Comparison of ENCODE assay signal across 26 mouse cellular contexts in the genomic region with DNA sequence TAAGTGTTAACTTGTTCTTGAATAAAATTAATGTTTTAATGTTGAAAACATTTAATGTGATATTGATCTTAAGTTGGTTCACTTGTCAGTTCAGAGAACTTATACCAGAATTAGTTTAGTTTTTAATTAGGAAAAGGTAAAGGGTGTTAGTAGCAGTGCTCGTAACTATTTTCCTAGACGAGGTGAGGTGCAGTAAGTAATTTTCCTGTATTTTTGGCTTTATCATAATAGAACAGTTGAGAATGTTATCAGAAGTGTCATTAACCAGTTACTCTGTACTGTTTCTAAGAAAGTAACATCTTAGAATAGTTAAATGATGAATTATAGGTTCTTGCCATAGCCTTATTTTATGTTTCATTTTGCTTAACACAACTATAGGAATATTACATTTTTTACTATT. TPM values are rescaled to one million over a fixed set of nuclear protein-coding genes. Genes with fewer than 3 reads are reported as not detected.
DNase-seq lines count a peak whose midpoint lies in the region; ATAC-seq and TF ChIP-seq lines count a peak whose summit lies in the region.
"Had no signal": no experiment of that assay in that cellular context is flagged by ENCODE, and none has a peak within 500 bp of the region (broad histone marks: within the 10 kb centered on the region; RNA-seq: fewer than 3 reads in every experiment).

No protein-coding gene starts in this region.

- H3K36me3 ChIP-seq in heart, adult 2 months (ENCODE audit: control insufficient read depth, insufficient read depth, low read length) = peaks cover 67% of the 10 kb centered on the region
- H3K36me3 ChIP-seq in kidney, embryonic 16.5 days (ENCODE audit: insufficient read depth, low read length) = no peaks in the 10 kb centered on the region; the same call in 1 of the 2 replicates
- no peaks in the 10 kb centered on the region; the same call in 1 of the 2 replicates for H3K36me3 ChIP-seq in kidney, adult 2 months (ENCODE audit: control insufficient read depth, insufficient read depth, low read length)
- peaks cover 3% of the 10 kb centered on the region for H3K36me3 ChIP-seq in liver, embryonic 16.5 days (ENCODE audit: control insufficient read depth, insufficient read depth)
- H3K36me3 ChIP-seq: hindbrain, embryonic 10.5 days; hindbrain, embryonic 15.5 days; neural tube, embryonic 12.5 days had no signal

- H3K4me1 ChIP-seq in heart, adult 2 months (ENCODE audit: control insufficient read depth, insufficient read depth, low read length) = peaks cover 36% of the 10 kb centered on the region
- peaks cover 58% of the 10 kb centered on the region for H3K4me1 ChIP-seq in kidney, embryonic 16.5 days (ENCODE audit: insufficient read depth, low read length)
- peaks cover 44% of the 10 kb centered on the region for H3K4me1 ChIP-seq in kidney, adult 2 months (ENCODE audit: control insufficient read depth, insufficient read depth, low read length)
- H3K4me1 ChIP-seq in liver, embryonic 16.5 days (ENCODE audit: control insufficient read depth, low read depth, low read length) = peaks cover 59% of the 10 kb centered on the region

- no peak for DNase-seq in heart, adult 2 months
- DNase-seq in heart, postnatal 36 days = no peak
- no peak for DNase-seq in kidney, adult 2 months
- DNase-seq in c-Kit-positive CD71-positive TER-119-negative erythroid progenitor cells, embryonic 14.5 days (ENCODE audit: low read depth) = peak; percentile 46
- DNase-seq in adrenal gland, adult 18-20 months (ENCODE audit: low spot score in 2 of 2) = no peak
- no peak for DNase-seq in urinary bladder, adult 18-20 months (ENCODE audit: low spot score in 2 of 2)
- DNase-seq: adrenal gland, adult 2 months; adrenal gland, postnatal 36 days; cerebellum, adult 2 months; gastrocnemius, postnatal 25 days; kidney, adult 11 months; layer of hippocampus, adult 9-11 months; lung, postnatal 36 days; right cerebral cortex, postnatal 4 days; thymus, adult 18-20 months; thymus, postnatal 36 days had no signal

- H3K4me3 ChIP-seq in heart, adult 2 months = no peak overlapping the region
- H3K4me3 ChIP-seq in kidney, embryonic 16.5 days (ENCODE audit: low read length) = no peak overlapping the region
- H3K4me3 ChIP-seq in kidney, adult 2 months (ENCODE audit: insufficient read depth, low read depth, low read length) = no peak overlapping the region
- H3K4me3 ChIP-seq in liver, embryonic 16.5 days (ENCODE audit: low read depth, low read length) = peak overlapping the region; percentile 29
- H3K4me3 ChIP-seq: hindbrain, embryonic 10.5 days; hindbrain, embryonic 15.5 days; neural tube, embryonic 12.5 days had no signal

- peaks cover 2% of the 10 kb centered on the region for H3K79me2 ChIP-seq in heart, adult 2 months (replicated peaks; ENCODE audit: control insufficient read depth, insufficient read depth, low read length)

- H3K4me2 ChIP-seq in kidney, embryonic 16.5 days (replicated peaks; ENCODE audit: low read depth, low read length) = 0 out of 2 replicates have a peak overlapping the region, but pooled peaks have one; percentile 12
- peak overlapping the region; percentile 67 for H3K4me2 ChIP-seq in liver, embryonic 16.5 days (ENCODE audit: low read depth, low read length)
- H3K4me2 ChIP-seq: hindbrain, embryonic 15.5 days; midbrain, embryonic 11.5 days; neural tube, embryonic 12.5 days had no signal

- ATAC-seq in kidney, embryonic 16.5 days (ENCODE audit: low FRiP score, low TSS enrichment) = no peak
- ATAC-seq in liver, embryonic 16.5 days (ENCODE audit: low read depth) = no peak
- ATAC-seq: forebrain, embryonic 14.5 days; inflammation-experienced regulatory T-cells, adult 6 months; midbrain, embryonic 16.5 days had no signal

- TF ChIP-seq POLR2A in heart, adult 2 months (IDR thresholded peaks at IDR 0.05; ENCODE audit: insufficient read depth, low read depth, low read length) = no peak
- TF ChIP-seq POLR2A in kidney, adult 2 months (IDR thresholded peaks at IDR 0.05; ENCODE audit: low read depth, low read length) = no peak

- peak overlapping the region; percentile 78 for H3K27ac ChIP-seq in heart, adult 2 months
- H3K27ac ChIP-seq in kidney, embryonic 16.5 days (ENCODE audit: low read length) = 0 out of 2 replicates have a peak overlapping the region, but pooled peaks have one; percentile 46
- H3K27ac ChIP-seq in kidney, adult 2 months (ENCODE audit: insufficient read depth, low read depth, low read length) = no peak overlapping the region
- peak overlapping the region; percentile 84 for H3K27ac ChIP-seq in liver, embryonic 16.5 days (ENCODE audit: low read length)
- H3K27ac ChIP-seq: hindbrain, embryonic 10.5 days; hindbrain, embryonic 15.5 days; neural tube, embryonic 12.5 days; stomach, postnatal 0 days had no signal

- no peak for TF ChIP-seq CTCF in heart, adult 2 months (IDR thresholded peaks at IDR 0.05)
- no peak for TF ChIP-seq CTCF in kidney, adult 2 months (conservative IDR thresholded peaks at IDR 0.05; ENCODE audit: insufficient read depth, insufficient read length, low read depth, low read length)

- intact Hi-C loops in heart, adult 2 months (cut with DNase I) = no loop called here
- intact Hi-C loops in heart, postnatal 36 days (cut with DNase I) = no loop called here

- H3K9ac ChIP-seq in heart, adult 2 months (ENCODE audit: low read depth, low read length) = no peak overlapping the region
- no peak overlapping the region for H3K9ac ChIP-seq in kidney, embryonic 16.5 days (replicated peaks; ENCODE audit: low read length)
- H3K9ac ChIP-seq in liver, embryonic 16.5 days (ENCODE audit: low read depth, low read length) = peak overlapping the region; percentile 38; the same call in 1 of the 2 replicates
- H3K9ac ChIP-seq: hindbrain, embryonic 15.5 days; neural tube, embryonic 12.5 days had no signal

- H3K27me3 ChIP-seq in heart, adult 2 months (ENCODE audit: control insufficient read depth, insufficient read depth, low read length) = no peaks in the 10 kb centered on the region
- no peaks in the 10 kb centered on the region for H3K27me3 ChIP-seq in kidney, embryonic 16.5 days (ENCODE audit: insufficient read depth, low read length)
- H3K27me3 ChIP-seq in kidney, adult 2 months (replicated peaks; ENCODE audit: control insufficient read depth, insufficient read depth, low read length) = no peaks in the 10 kb centered on the region
- H3K27me3 ChIP-seq in liver, embryonic 16.5 days (ENCODE audit: control insufficient read depth, insufficient read depth, low read depth, low read length) = no peaks in the 10 kb centered on the region
- H3K27me3 ChIP-seq: hindbrain, embryonic 15.5 days; neural tube, embryonic 12.5 days had no signal

- 21% methylated on average over 2 of the region's 2 CpGs for WGBS in heart, adult 2 months
- WGBS in kidney, embryonic 16.5 days = 50% methylated on average over 2 of the region's 2 CpGs
- 19% methylated on average over 2 of the region's 2 CpGs for WGBS in kidney, adult 2 months
- WGBS in liver, embryonic 16.5 days (ENCODE audit: insufficient replicate concordance) = 15% methylated on average over 2 of the region's 2 CpGs

- TF ChIP-seq EP300 in heart, adult 2 months (IDR thresholded peaks at IDR 0.05; ENCODE audit: insufficient read depth, low read depth, low read length) = no peak

- H3K9me3 ChIP-seq in kidney, embryonic 16.5 days (ENCODE audit: low read length) = no peaks in the 10 kb centered on the region
- no peaks in the 10 kb centered on the region for H3K9me3 ChIP-seq in liver, embryonic 16.5 days (replicated peaks; ENCODE audit: control insufficient read depth, low read length)
- H3K9me3 ChIP-seq: hindbrain, embryonic 10.5 days; hindbrain, embryonic 15.5 days; neural tube, embryonic 12.5 days had no signal

RNA-seq across cellular contexts. Expression of gene Picalm, which starts 15.0 kb away (rescaled TPM):
- total RNA-seq in heart, adult 2 months (2021) = 100 to 1,000 TPM in 1 of 2 experiments, 10 to 100 TPM in 1; 99.4 to 128 TPM
- 60.1 and 107 TPM in 2 replicates for polyA plus RNA-seq in heart, adult 2 months (2012; rRNA removed)
- total RNA-seq in heart, postnatal 36 days (2021) = 100 to 1,000 TPM; 113 to 122 TPM
- polyA plus RNA-seq in kidney, embryonic 16.5 days (2015; fragmentation: Nextera tagmentation; extraction: Ambion mirVana) = 34.7 and 39.9 TPM in 2 replicates
- polyA plus RNA-seq in kidney, adult 2 months (2012; rRNA removed) = 89.4 and 99.3 TPM in 2 replicates
- polyA plus RNA-seq in liver, embryonic 16.5 days (2015; fragmentation: Nextera tagmentation; extraction: Ambion mirVana) = 43.6 and 49.6 TPM in 2 replicates
- total RNA-seq in adrenal gland, adult 18-20 months (2021) = 100 to 1,000 TPM; 134 to 172 TPM
